1 mouse cellular context compared by ENCODE assay signal in the genomic region with DNA sequence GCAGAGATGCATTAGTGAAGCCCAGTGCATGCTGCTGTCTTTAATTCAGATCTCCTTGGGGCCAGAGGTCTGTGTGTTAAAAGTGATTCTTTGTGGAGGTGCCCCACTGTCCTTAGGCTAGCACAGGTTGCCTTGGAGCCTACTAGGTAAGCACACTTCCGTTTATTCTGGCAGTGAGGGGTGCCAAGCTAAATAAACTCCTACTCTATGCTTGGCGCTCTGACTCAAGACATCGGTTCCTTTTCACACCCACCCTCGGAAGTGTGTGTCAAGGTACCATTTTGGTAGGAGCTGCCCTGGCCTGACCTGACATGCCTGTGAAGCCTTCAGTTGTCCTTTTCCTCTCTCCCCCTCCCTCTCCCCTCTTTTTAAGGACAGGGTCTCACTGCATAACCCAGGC.
TF ChIP-seq lines count a peak whose summit lies in the region.

No protein-coding gene starts in this region.

TF ChIP-seq in MEL, 35 proteins besides CTCF, POLR2A, EP300 and RAD21:
- TF ChIP-seq POLR2AphosphoS2 (IDR thresholded peaks at IDR 0.05; ENCODE audit: low read length) = no peak
- TF ChIP-seq ZKSCAN1 (IDR thresholded peaks at IDR 0.05; ENCODE audit: low read depth, low read length) = no peak
- TF ChIP-seq E2F4 (IDR thresholded peaks at IDR 0.05; ENCODE audit: borderline replicate concordance, low read depth, low read length) = no peak
- TF ChIP-seq MYB (IDR thresholded peaks at IDR 0.05; ENCODE audit: low read depth, low read length) = no peak
- no peak for TF ChIP-seq UBTF (IDR thresholded peaks at IDR 0.05; ENCODE audit: borderline replicate concordance, insufficient read depth, low read depth, low read length)
- no peak for TF ChIP-seq NRF1 (IDR thresholded peaks at IDR 0.05; ENCODE audit: insufficient read depth, low read depth, low read length, poor library complexity, severe bottlenecking)
- no peak for TF ChIP-seq ETS1 (IDR thresholded peaks at IDR 0.05; ENCODE audit: low read depth, low read length)
- no peak for TF ChIP-seq NELFE (IDR thresholded peaks at IDR 0.05; ENCODE audit: low read depth, low read length)
- TF ChIP-seq ZMIZ1 (IDR thresholded peaks at IDR 0.05; ENCODE audit: low read depth, low read length) = no peak
- TF ChIP-seq JUND (IDR thresholded peaks at IDR 0.05; ENCODE audit: low read depth, low read length) = no peak
- TF ChIP-seq ZNF384 (IDR thresholded peaks at IDR 0.05; ENCODE audit: low read depth, low read length) = no peak
- TF ChIP-seq POLR2AphosphoS5 (IDR thresholded peaks at IDR 0.05; ENCODE audit: borderline replicate concordance, low read depth, low read length) = no peak
- TF ChIP-seq MAZ (IDR thresholded peaks at IDR 0.05; ENCODE audit: low read depth, low read length) = no peak
- no peak for TF ChIP-seq TAL1 (IDR thresholded peaks at IDR 0.05; ENCODE audit: low read length)
